Mouse (Mus musculus): ENCODE results near the gene Naa40. TPM values are rescaled to one million over a fixed set of nuclear protein-coding genes. Genes with fewer than 3 reads are reported as not detected.
A peak's percentile ranks its signal among the peaks of the same experiment; 100 is the strongest.

The Naa40 gene
- total RNA-seq, 1 experiment, result 50.9 TPM

- TF ChIP-seq CHD2 (IDR thresholded peaks at IDR 0.05; ENCODE audit: low read depth, low read length) (no peak), ZC3H11A (IDR thresholded peaks at IDR 0.05; ENCODE audit: borderline replicate concordance, low read depth, low read length) (peak; percentile 44; the same call in 1 of the 2 replicates), MAFK (IDR thresholded peaks at IDR 0.05; ENCODE audit: insufficient read depth, low read depth, low read length) (no peak), ZNF384 (IDR thresholded peaks at IDR 0.05; ENCODE audit: low read depth, low read length) (peak; percentile 74; the same call in 1 of the 2 replicates)
- in situ Hi-C loops (cut with MboI; ENCODE audit: low sequenced_read_pairs in 2 of 2, unreplicated experiment in 2 of 2), result no loop called here
- peaks cover 43% of the 10 kb centered on the region for H3K36me3 ChIP-seq (ENCODE audit: control insufficient read depth, insufficient read depth, low read length, poor library complexity, severe bottlenecking)
- DNase-seq (ENCODE audit: low read depth, low spot score), result peak; percentile 75
- no peak overlapping the region for H3K4me3 ChIP-seq (ENCODE audit: insufficient read depth in 1 of 2, low read depth in 1 of 2, low read length in 2 of 2, poor library complexity in 1 of 2, severe bottlenecking in 1 of 2)
- no peaks in the 10 kb centered on the region for H3K4me1 ChIP-seq (ENCODE audit: control insufficient read depth in 2 of 2, insufficient read depth in 2 of 2, low read length in 2 of 2, poor library complexity in 1 of 2)
- 0 out of 2 replicates have a peak overlapping the region, but pooled peaks have one; percentile 13 for H3K27ac ChIP-seq (ENCODE audit: insufficient read depth, low read depth, low read length, poor library complexity, severe bottlenecking)
- H3K9me3 ChIP-seq (ENCODE audit: control insufficient read depth, insufficient read depth, low read depth, low read length), result no peaks in the 10 kb centered on the region
- no peak overlapping the region for H3K9ac ChIP-seq (ENCODE audit: insufficient read depth, low read depth, low read length, poor library complexity, severe bottlenecking)
Observed at GRCm38 (mm10) chr19:7234537-7235221, 6.3 kb downstream of the Naa40 start.

DNA sequence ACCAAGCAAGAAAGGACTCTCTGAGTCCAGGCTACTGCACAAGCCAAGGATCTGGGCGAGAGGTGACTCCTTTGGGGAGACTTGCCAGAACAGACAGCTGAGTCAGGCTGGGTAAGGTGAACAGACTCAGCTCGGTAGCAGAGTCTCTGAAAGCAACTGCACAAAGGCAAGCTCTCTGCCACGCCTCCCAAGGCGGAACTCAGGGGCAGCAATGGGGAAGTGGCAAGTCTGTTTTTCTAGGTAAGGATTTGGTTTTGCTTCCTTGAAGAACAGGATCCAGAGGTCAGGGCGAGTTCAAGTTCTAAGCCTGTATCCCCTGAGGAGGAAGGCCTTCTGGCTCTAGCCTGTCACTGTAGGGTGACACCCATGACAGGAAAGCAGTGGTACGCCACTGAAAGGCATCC, 14.5 kb downstream of the Naa40 start:
- TF ChIP-seq CHD2 (IDR thresholded peaks at IDR 0.05; ENCODE audit: low read depth, low read length) (no peak), MAFK (IDR thresholded peaks at IDR 0.05; ENCODE audit: insufficient read depth, low read depth, low read length) (no peak), HCFC1 (IDR thresholded peaks at IDR 0.05; ENCODE audit: borderline replicate concordance, insufficient read depth, low read length) (no peak), ZC3H11A (IDR thresholded peaks at IDR 0.05; ENCODE audit: borderline replicate concordance, low read depth, low read length) (no peak), ZNF384 (IDR thresholded peaks at IDR 0.05; ENCODE audit: low read depth, low read length) (no peak)
- H3K27ac ChIP-seq (ENCODE audit: insufficient read depth, low read depth, low read length, poor library complexity, severe bottlenecking), result no peak overlapping the region
- H3K4me3 ChIP-seq (ENCODE audit: insufficient read depth in 1 of 2, low read depth in 1 of 2, low read length in 2 of 2, poor library complexity in 1 of 2, severe bottlenecking in 1 of 2), result no peak overlapping the region
- no peak for DNase-seq (ENCODE audit: low read depth, low spot score)
- H3K9ac ChIP-seq (ENCODE audit: insufficient read depth, low read depth, low read length, poor library complexity, severe bottlenecking), result no peak overlapping the region
- in situ Hi-C loops (cut with MboI; ENCODE audit: low sequenced_read_pairs in 2 of 2, unreplicated experiment in 2 of 2), result no loop called here
- H3K9me3 ChIP-seq (ENCODE audit: control insufficient read depth, insufficient read depth, low read depth, low read length), result no peaks in the 10 kb centered on the region
- H3K36me3 ChIP-seq (ENCODE audit: control insufficient read depth, insufficient read depth, low read length, poor library complexity, severe bottlenecking), result peaks cover 42% of the 10 kb centered on the region
- peaks cover 0 to 3% of the 10 kb centered on the region in 2 experiments; a peak in 1 of 4 replicates for H3K4me1 ChIP-seq (ENCODE audit: control insufficient read depth in 2 of 2, insufficient read depth in 2 of 2, low read length in 2 of 2, poor library complexity in 1 of 2)

GRCm38 (mm10) chr19:7225096-7225690, 15.8 kb downstream of the Naa40 start:
- DNase-seq (ENCODE audit: low read depth, low spot score), result no peak
- Histone ChIP-seq H3K9me3 (ENCODE audit: control insufficient read depth, insufficient read depth, low read depth, low read length) (no peaks in the 10 kb centered on the region), H3K36me3 (ENCODE audit: control insufficient read depth, insufficient read depth, low read length, poor library complexity, severe bottlenecking) (peaks cover 36% of the 10 kb centered on the region), H3K4me1 (ENCODE audit: control insufficient read depth in 2 of 2, insufficient read depth in 2 of 2, low read length in 2 of 2, poor library complexity in 1 of 2) (peaks cover 0 to 3% of the 10 kb centered on the region in 2 experiments; a peak in 1 of 4 replicates), H3K27ac (ENCODE audit: insufficient read depth, low read depth, low read length, poor library complexity, severe bottlenecking) (0 out of 2 replicates have a peak overlapping the region, but pooled peaks have one; percentile 5), H3K4me3 (ENCODE audit: insufficient read depth in 1 of 2, low read depth in 1 of 2, low read length in 2 of 2, poor library complexity in 1 of 2, severe bottlenecking in 1 of 2) (no peak overlapping the region), H3K9ac (ENCODE audit: insufficient read depth, low read depth, low read length, poor library complexity, severe bottlenecking) (0 out of 2 replicates have a peak overlapping the region, but pooled peaks have one; percentile 1)
- TF ChIP-seq CHD2 (IDR thresholded peaks at IDR 0.05; ENCODE audit: low read depth, low read length), result no peak
- TF ChIP-seq HCFC1 (IDR thresholded peaks at IDR 0.05; ENCODE audit: borderline replicate concordance, insufficient read depth, low read length), result no peak
- no peak for TF ChIP-seq ZC3H11A (IDR thresholded peaks at IDR 0.05; ENCODE audit: borderline replicate concordance, low read depth, low read length)
- no peak for TF ChIP-seq ZNF384 (IDR thresholded peaks at IDR 0.05; ENCODE audit: low read depth, low read length)
- TF ChIP-seq MAFK (IDR thresholded peaks at IDR 0.05; ENCODE audit: insufficient read depth, low read depth, low read length), result no peak
- in situ Hi-C loops (cut with MboI; ENCODE audit: low sequenced_read_pairs in 2 of 2, unreplicated experiment in 2 of 2), result no loop called here

DNA sequence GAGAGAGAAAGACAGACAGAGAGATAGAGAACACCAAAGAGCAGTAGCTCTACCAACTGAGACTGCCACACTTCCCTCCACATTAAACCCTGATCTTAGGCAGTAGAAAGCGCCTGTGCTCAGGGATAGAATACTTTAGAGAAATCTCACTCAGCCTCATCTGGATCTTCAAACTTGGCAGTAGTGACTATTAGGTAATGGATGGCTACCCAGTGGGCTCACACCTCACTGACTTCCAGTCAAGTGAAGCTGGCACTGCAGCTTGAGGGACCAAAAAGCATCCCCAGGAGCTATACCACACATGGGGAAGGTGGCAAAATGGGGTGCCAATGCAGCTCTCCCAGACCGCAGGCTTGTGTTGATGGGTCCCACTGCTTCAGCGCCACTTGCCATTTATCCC, 16.7 kb downstream of the Naa40 start:
- DNase-seq (ENCODE audit: low read depth, low spot score), result no peak
- H3K9me3 ChIP-seq (ENCODE audit: control insufficient read depth, insufficient read depth, low read depth, low read length), result no peaks in the 10 kb centered on the region
- no peak overlapping the region for H3K27ac ChIP-seq (ENCODE audit: insufficient read depth, low read depth, low read length, poor library complexity, severe bottlenecking)
- H3K36me3 ChIP-seq (ENCODE audit: control insufficient read depth, insufficient read depth, low read length, poor library complexity, severe bottlenecking), result peaks cover 26% of the 10 kb centered on the region
- TF ChIP-seq ZC3H11A (IDR thresholded peaks at IDR 0.05; ENCODE audit: borderline replicate concordance, low read depth, low read length) (no peak), CHD2 (IDR thresholded peaks at IDR 0.05; ENCODE audit: low read depth, low read length) (no peak), HCFC1 (IDR thresholded peaks at IDR 0.05; ENCODE audit: borderline replicate concordance, insufficient read depth, low read length) (no peak), ZNF384 (IDR thresholded peaks at IDR 0.05; ENCODE audit: low read depth, low read length) (no peak), MAFK (IDR thresholded peaks at IDR 0.05; ENCODE audit: insufficient read depth, low read depth, low read length) (no peak)
- H3K4me3 ChIP-seq (ENCODE audit: insufficient read depth in 1 of 2, low read depth in 1 of 2, low read length in 2 of 2, poor library complexity in 1 of 2, severe bottlenecking in 1 of 2), result no peak overlapping the region
- in situ Hi-C loops (cut with MboI; ENCODE audit: low sequenced_read_pairs in 2 of 2, unreplicated experiment in 2 of 2), result no loop called here
- peaks cover 0 to 3% of the 10 kb centered on the region in 2 experiments; a peak in 1 of 4 replicates for H3K4me1 ChIP-seq (ENCODE audit: control insufficient read depth in 2 of 2, insufficient read depth in 2 of 2, low read length in 2 of 2, poor library complexity in 1 of 2)
- H3K9ac ChIP-seq (ENCODE audit: insufficient read depth, low read depth, low read length, poor library complexity, severe bottlenecking), result no peak overlapping the region
